Mouse (Mus musculus): Measurements from ENCODE around the gene Gm13420. TPM values are rescaled to one million over a fixed set of nuclear protein-coding genes. Genes with fewer than 3 reads are reported as not detected.

The Gm13420 gene
- polyA plus RNA-seq, 1 experiment from 2014 or later, result not detected

DNA sequence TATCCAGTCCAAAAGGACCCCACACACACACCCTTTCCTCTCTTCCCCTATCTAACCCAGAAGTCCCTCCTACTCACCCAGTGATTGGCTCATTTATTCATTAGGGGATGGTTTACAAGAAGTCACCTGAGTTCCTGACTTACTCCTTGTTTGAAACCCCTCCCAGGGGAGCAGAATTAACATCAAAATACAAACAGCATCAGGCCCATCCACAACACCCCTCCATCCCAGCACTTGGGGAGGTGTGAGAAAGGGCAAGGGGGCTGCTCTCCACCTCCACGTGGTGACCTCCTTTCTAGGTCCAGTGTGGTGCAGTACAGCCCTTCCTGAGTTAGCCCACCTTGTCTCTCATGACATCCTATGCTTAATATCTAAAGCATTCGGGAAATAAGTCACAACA is 22.0 kb downstream of the Gm13420 start:
- Histone ChIP-seq H3K27ac (ENCODE audit: low read length) (no peak overlapping the region), H3K4me1 (ENCODE audit: control insufficient read depth, insufficient read depth, low read length) (no peaks in the 10 kb centered on the region), H3K9me3 (replicated peaks; ENCODE audit: control insufficient read depth, low read length) (no peaks in the 10 kb centered on the region), H3K4me2 (ENCODE audit: low read depth, low read length) (no peak overlapping the region), H3K9ac (ENCODE audit: low read length) (no peak overlapping the region), H3K4me3 (ENCODE audit: low read length) (no peak overlapping the region), H3K27me3 (ENCODE audit: control insufficient read depth, insufficient read depth, low read length) (no peaks in the 10 kb centered on the region), H3K36me3 (ENCODE audit: control insufficient read depth, insufficient read depth) (peaks cover 32% of the 10 kb centered on the region)
- ATAC-seq (replicated peaks; ENCODE audit: extremely low read depth, insufficient read depth, low FRiP score), result no peak
- 52% methylated on average over 2 of the region's 2 CpGs for WGBS

GRCm38 (mm10) chr2:29724664-29725365 is 26.7 kb downstream of the Gm13420 start:
- Histone ChIP-seq H3K4me3 (ENCODE audit: low read length) (no peak overlapping the region), H3K4me1 (ENCODE audit: control insufficient read depth, insufficient read depth, low read length) (no peaks in the 10 kb centered on the region), H3K27ac (ENCODE audit: low read length) (no peak overlapping the region), H3K27me3 (ENCODE audit: control insufficient read depth, insufficient read depth, low read length) (no peaks in the 10 kb centered on the region), H3K4me2 (ENCODE audit: low read depth, low read length) (no peak overlapping the region), H3K9ac (ENCODE audit: low read length) (no peak overlapping the region), H3K36me3 (ENCODE audit: control insufficient read depth, insufficient read depth) (peaks cover 32% of the 10 kb centered on the region), H3K9me3 (replicated peaks; ENCODE audit: control insufficient read depth, low read length) (no peaks in the 10 kb centered on the region)
- 65% methylated on average over 5 of the region's 5 CpGs for WGBS
- no peak for ATAC-seq (replicated peaks; ENCODE audit: extremely low read depth, insufficient read depth, low FRiP score)

DNA sequence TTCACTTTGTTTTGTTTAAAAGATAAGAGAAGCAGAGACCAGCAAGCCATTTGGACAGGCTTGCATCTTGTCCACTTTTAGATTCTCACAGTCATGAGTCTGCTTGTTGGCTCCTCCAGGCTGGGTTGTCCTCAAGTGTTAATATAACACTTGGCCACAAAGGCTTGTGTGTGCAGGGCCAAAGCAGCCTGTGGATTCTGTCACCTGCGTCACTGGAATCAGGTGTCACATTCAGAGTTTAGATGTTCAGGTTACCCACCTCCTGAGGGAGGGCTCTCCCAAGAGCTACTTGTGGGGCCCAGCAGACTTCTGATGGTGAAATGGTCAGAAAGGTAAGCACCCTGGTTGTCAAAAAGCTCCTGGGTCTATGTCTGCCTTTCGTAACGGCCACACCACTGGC is 28.4 kb downstream of the Gm13420 start:
- ATAC-seq (replicated peaks; ENCODE audit: extremely low read depth, insufficient read depth, low FRiP score), result no peak
- Histone ChIP-seq H3K4me3 (ENCODE audit: low read length) (no peak overlapping the region), H3K9ac (ENCODE audit: low read length) (no peak overlapping the region), H3K4me1 (ENCODE audit: control insufficient read depth, insufficient read depth, low read length) (peaks cover 3% of the 10 kb centered on the region; the same call in 1 of the 2 replicates), H3K27ac (ENCODE audit: low read length) (no peak overlapping the region), H3K9me3 (replicated peaks; ENCODE audit: control insufficient read depth, low read length) (no peaks in the 10 kb centered on the region), H3K4me2 (ENCODE audit: low read depth, low read length) (no peak overlapping the region), H3K27me3 (ENCODE audit: control insufficient read depth, insufficient read depth, low read length) (no peaks in the 10 kb centered on the region), H3K36me3 (ENCODE audit: control insufficient read depth, insufficient read depth) (peaks cover 32% of the 10 kb centered on the region)
- WGBS, result 73% methylated on average over 3 of the region's 3 CpGs

DNA sequence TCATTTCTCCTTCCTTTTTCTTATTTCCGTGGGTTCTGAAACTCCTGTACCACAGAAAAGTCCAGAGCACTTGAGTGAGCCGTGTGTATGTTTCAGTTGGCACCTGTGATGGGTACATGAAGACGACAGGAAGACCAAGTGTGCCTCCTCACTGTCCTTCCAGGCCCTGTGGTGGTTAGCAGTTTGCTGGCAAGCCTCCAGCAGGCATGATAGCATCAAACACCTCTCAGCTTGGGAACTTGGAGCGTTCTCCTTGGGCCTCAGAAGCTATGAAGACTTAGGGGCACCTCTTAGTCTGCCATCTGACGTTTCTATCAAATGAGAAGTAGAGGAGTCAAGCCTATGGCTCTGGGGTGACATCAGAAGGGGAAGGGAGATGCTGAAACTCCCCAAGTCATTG is 32.9 kb downstream of the Gm13420 start:
- no peaks in the 10 kb centered on the region for H3K9me3 ChIP-seq (replicated peaks; ENCODE audit: control insufficient read depth, low read length)
- WGBS, result 59% methylated on average over 5 of the region's 5 CpGs
- peaks cover 36% of the 10 kb centered on the region for H3K4me1 ChIP-seq (ENCODE audit: control insufficient read depth, insufficient read depth, low read length)
- H3K36me3 ChIP-seq (ENCODE audit: control insufficient read depth, insufficient read depth), result peaks cover 11% of the 10 kb centered on the region; the same call in 1 of the 2 replicates
- H3K4me2 ChIP-seq (ENCODE audit: low read depth, low read length), result no peak overlapping the region
- no peak for ATAC-seq (replicated peaks; ENCODE audit: extremely low read depth, insufficient read depth, low FRiP score)
- H3K9ac ChIP-seq (ENCODE audit: low read length), result no peak overlapping the region
- H3K27me3 ChIP-seq (ENCODE audit: control insufficient read depth, insufficient read depth, low read length), result no peaks in the 10 kb centered on the region
- no peak overlapping the region for H3K27ac ChIP-seq (ENCODE audit: low read length)
- no peak overlapping the region for H3K4me3 ChIP-seq (ENCODE audit: low read length)

DNA sequence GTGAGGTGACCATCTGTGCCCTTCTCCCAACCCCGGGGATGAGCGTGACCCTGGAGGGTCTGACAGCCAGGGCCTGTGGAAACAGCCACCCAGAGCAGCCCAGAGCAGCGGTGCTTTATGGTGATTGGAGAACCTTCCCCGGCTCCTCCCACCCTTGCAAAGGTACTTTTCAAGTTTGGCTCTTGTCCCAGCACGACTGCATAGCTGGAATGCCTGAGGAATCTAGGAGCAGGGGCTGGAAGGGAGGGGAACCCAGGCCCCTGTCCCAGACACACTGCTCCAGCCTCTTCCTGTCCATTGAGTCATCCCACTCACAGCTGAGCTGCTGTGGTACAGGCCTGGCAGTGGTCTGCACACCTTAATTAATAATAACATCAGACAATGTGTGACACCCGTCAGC is 34.8 kb downstream of the Gm13420 start:
- peaks cover 36% of the 10 kb centered on the region for H3K4me1 ChIP-seq (ENCODE audit: control insufficient read depth, insufficient read depth, low read length)
- no peak overlapping the region for H3K4me3 ChIP-seq (ENCODE audit: low read length)
- no peaks in the 10 kb centered on the region for H3K27me3 ChIP-seq (ENCODE audit: control insufficient read depth, insufficient read depth, low read length)
- H3K9me3 ChIP-seq (replicated peaks; ENCODE audit: control insufficient read depth, low read length), result no peaks in the 10 kb centered on the region
- peak; percentile 96 for ATAC-seq (replicated peaks; ENCODE audit: extremely low read depth, insufficient read depth, low FRiP score)
- peak overlapping the region; percentile 41; the same call in 1 of the 2 replicates for H3K9ac ChIP-seq (ENCODE audit: low read length)
- 19% methylated on average over 6 of the region's 6 CpGs for WGBS
- H3K36me3 ChIP-seq (ENCODE audit: control insufficient read depth, insufficient read depth), result peaks cover 5% of the 10 kb centered on the region; the same call in 1 of the 2 replicates
- peak overlapping the region; percentile 50 for H3K4me2 ChIP-seq (ENCODE audit: low read depth, low read length)
- H3K27ac ChIP-seq (ENCODE audit: low read length), result peak overlapping the region; percentile 97

DNA sequence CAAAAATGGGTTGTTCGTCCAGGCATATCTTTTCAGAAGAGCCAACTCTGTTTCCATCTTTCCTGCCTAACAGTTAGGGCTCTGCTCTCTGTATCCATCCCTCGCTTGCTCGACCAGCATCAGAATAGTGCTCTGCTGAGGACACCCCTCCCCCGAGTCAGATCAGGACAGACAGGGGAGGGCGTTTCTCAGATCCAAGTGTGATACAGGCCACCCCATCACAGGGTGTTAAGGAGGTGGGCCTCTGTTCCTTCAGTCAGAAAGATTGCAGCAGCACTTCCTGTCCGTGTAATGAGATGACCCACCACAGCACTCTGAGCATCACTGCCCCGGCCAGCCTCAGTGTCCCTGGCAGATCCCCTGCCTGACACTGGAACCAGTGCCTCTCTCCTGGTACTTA is 35.3 kb downstream of the Gm13420 start:
- no peak overlapping the region for H3K4me3 ChIP-seq (ENCODE audit: low read length)
- ATAC-seq (replicated peaks; ENCODE audit: extremely low read depth, insufficient read depth, low FRiP score), result peak; percentile 14
- H3K27me3 ChIP-seq (ENCODE audit: control insufficient read depth, insufficient read depth, low read length), result no peaks in the 10 kb centered on the region
- peak overlapping the region; percentile 97 for H3K27ac ChIP-seq (ENCODE audit: low read length)
- H3K9me3 ChIP-seq (replicated peaks; ENCODE audit: control insufficient read depth, low read length), result no peaks in the 10 kb centered on the region
- 26% methylated on average over 7 of the region's 7 CpGs for WGBS
- peaks cover 36% of the 10 kb centered on the region for H3K4me1 ChIP-seq (ENCODE audit: control insufficient read depth, insufficient read depth, low read length)
- H3K9ac ChIP-seq (ENCODE audit: low read length), result peak overlapping the region; percentile 41
- H3K36me3 ChIP-seq (ENCODE audit: control insufficient read depth, insufficient read depth), result peaks cover 5% of the 10 kb centered on the region; the same call in 1 of the 2 replicates
- peak overlapping the region; percentile 50 for H3K4me2 ChIP-seq (ENCODE audit: low read depth, low read length)

- Histone ChIP-seq H3K4me1 (ENCODE audit: control insufficient read depth, insufficient read depth, low read length) (peaks cover 36% of the 10 kb centered on the region), H3K27me3 (ENCODE audit: control insufficient read depth, insufficient read depth, low read length) (no peaks in the 10 kb centered on the region), H3K36me3 (ENCODE audit: control insufficient read depth, insufficient read depth) (0 out of 2 replicates have a peak, but pooled peaks cover 5% of the 10 kb centered on the region), H3K4me3 (ENCODE audit: low read length) (no peak overlapping the region), H3K4me2 (ENCODE audit: low read depth, low read length) (no peak overlapping the region), H3K9ac (ENCODE audit: low read length) (no peak overlapping the region), H3K27ac (ENCODE audit: low read length) (peak overlapping the region; percentile 40), H3K9me3 (replicated peaks; ENCODE audit: control insufficient read depth, low read length) (no peaks in the 10 kb centered on the region)
- no peak for ATAC-seq (replicated peaks; ENCODE audit: extremely low read depth, insufficient read depth, low FRiP score)
- WGBS, result 59% methylated on average over 5 of the region's 5 CpGs
Observed at GRCm38 (mm10) chr2:29714127-29714526, 37.4 kb downstream of the Gm13420 start.

DNA sequence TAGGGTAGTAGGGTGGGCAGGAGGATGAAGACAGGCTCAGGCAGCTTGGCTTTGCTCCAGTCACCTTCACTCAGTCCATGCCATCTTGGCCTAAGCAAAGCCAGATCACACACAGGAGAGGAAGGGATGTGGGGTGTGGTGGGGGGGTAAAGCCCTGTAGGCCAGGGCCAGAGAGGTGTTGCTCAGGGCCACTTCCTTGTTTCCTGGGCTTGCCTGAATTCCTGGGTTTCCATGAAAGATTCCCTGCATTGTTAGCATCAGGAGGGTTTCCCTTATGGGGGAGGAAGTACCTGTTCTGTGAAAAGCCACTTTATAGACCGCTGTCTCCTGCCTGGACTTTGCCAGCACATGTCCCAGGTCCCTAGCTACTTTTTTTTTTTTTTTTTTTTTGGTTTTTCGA is 38.0 kb downstream of the Gm13420 start:
- 100% methylated on average over 1 of the region's 2 CpGs for WGBS
- H3K4me1 ChIP-seq (ENCODE audit: control insufficient read depth, insufficient read depth, low read length), result peaks cover 34% of the 10 kb centered on the region

DNA sequence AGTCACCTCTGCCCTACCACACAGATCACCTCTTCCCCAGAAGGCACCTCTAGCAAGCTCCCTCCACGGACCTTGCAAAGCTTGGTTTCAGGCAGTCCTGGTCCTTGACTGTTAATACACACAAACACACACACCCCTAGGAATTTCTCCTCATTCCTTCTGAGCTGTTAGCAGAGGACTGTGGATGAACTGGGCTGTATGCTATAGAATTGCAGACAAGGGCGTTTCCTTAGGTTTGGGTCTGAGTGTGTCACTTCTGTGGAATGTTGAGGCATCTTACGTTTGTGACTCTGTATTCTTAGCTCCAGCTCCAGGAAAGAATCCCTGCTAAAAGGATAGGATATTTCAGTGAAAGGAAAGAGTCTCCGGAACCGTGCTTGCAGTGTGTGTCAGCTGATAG is 39.6 kb downstream of the Gm13420 start:
- H3K4me1 ChIP-seq (ENCODE audit: control insufficient read depth, insufficient read depth, low read length), result peaks cover 29% of the 10 kb centered on the region
- H3K9me3 ChIP-seq (replicated peaks; ENCODE audit: control insufficient read depth, low read length), result no peaks in the 10 kb centered on the region
- peaks cover 11% of the 10 kb centered on the region for H3K36me3 ChIP-seq (ENCODE audit: control insufficient read depth, insufficient read depth)
- no peak overlapping the region for H3K9ac ChIP-seq (ENCODE audit: low read length)
- no peak overlapping the region for H3K4me2 ChIP-seq (ENCODE audit: low read depth, low read length)
- H3K4me3 ChIP-seq (ENCODE audit: low read length), result no peak overlapping the region
- no peak overlapping the region for H3K27ac ChIP-seq (ENCODE audit: low read length)
- H3K27me3 ChIP-seq (ENCODE audit: control insufficient read depth, insufficient read depth, low read length), result no peaks in the 10 kb centered on the region
- WGBS, result 66% methylated on average over 5 of the region's 5 CpGs
- no peak for ATAC-seq (replicated peaks; ENCODE audit: extremely low read depth, insufficient read depth, low FRiP score)

More for the DNA sequence above, 38.0 kb downstream of the Gm13420 start:
- Histone ChIP-seq H3K4me3 (ENCODE audit: low read length) (no peak overlapping the region), H3K9ac (ENCODE audit: low read length) (no peak overlapping the region), H3K4me2 (ENCODE audit: low read depth, low read length) (no peak overlapping the region), H3K27me3 (ENCODE audit: control insufficient read depth, insufficient read depth, low read length) (no peaks in the 10 kb centered on the region), H3K36me3 (ENCODE audit: control insufficient read depth, insufficient read depth) (0 out of 2 replicates have a peak, but pooled peaks cover 6% of the 10 kb centered on the region), H3K9me3 (replicated peaks; ENCODE audit: control insufficient read depth, low read length) (no peaks in the 10 kb centered on the region), H3K27ac (ENCODE audit: low read length) (no peak overlapping the region)
- ATAC-seq (replicated peaks; ENCODE audit: extremely low read depth, insufficient read depth, low FRiP score), result no peak
